Mouse (Mus musculus) E14TG2a.4 (cell line): Measurements from ENCODE around the gene Ppp1r36.

Source experiments
- H3K27me3 ChIP-seq: 2 replicates; pipeline ENCODE4 v1.6.1; 2014; ENCODE audit warnings: low read length, control low read depth; ENCODE audit not compliant: insufficient read depth
- H3K36me3 ChIP-seq: 2 replicates; pipeline ENCODE4 v1.6.1; 2014; ENCODE audit warnings: low read length, control low read depth; ENCODE audit not compliant: insufficient read depth
- H3K4me1 ChIP-seq: replicated peaks from 2 replicates; pipeline ENCODE4 v1.6.1; 2014; ENCODE audit warnings: low read depth, low read length, control low read depth
- H3K4me3 ChIP-seq: replicated peaks from 2 replicates; pipeline ENCODE4 v1.5.1; 2014; ENCODE audit warnings: mild to moderate bottlenecking, low read length
- H3K9me3 ChIP-seq: 2 replicates; pipeline ENCODE4 v1.6.1; 2014; ENCODE audit warnings: low read length, control low read depth
- CTCF ChIP-seq: conservative IDR thresholded peaks from 2 replicates; pipeline ENCODE4 v1.5.1; 2014; ENCODE audit warnings: low read length
- NANOG ChIP-seq: IDR thresholded peaks from 2 replicates; pipeline ENCODE4 v1.6.1; 2014; ENCODE audit warnings: borderline replicate concordance, low read length, mixed read lengths
- POU5F1 ChIP-seq: IDR thresholded peaks from 2 replicates; pipeline ENCODE4 v1.6.1; 2014; ENCODE audit warnings: low read length, borderline replicate concordance

The Ppp1r36 gene

GRCm38 (mm10) chr12:76380151-76380550 lies 37.2 kb upstream of the Ppp1r36 start:
- no peaks in the 10 kb centered on the region for H3K9me3 ChIP-seq
- H3K36me3 ChIP-seq, result peaks cover 6% of the 10 kb centered on the region
- H3K27me3 ChIP-seq, result no peaks in the 10 kb centered on the region
- TF ChIP-seq POU5F1 (no peak), CTCF (no peak), NANOG (no peak)
- no peak overlapping the region; the same call in 1 of the 2 replicates for H3K4me3 ChIP-seq
- peaks cover 91% of the 10 kb centered on the region for H3K4me1 ChIP-seq

- no peaks in the 10 kb centered on the region for H3K27me3 ChIP-seq
- no peak overlapping the region for H3K4me3 ChIP-seq
- H3K9me3 ChIP-seq, result no peaks in the 10 kb centered on the region
- peaks cover 50% of the 10 kb centered on the region for H3K4me1 ChIP-seq
- peaks cover 42% of the 10 kb centered on the region for H3K36me3 ChIP-seq
- TF ChIP-seq CTCF, result no peak
- no peak for TF ChIP-seq NANOG
- TF ChIP-seq POU5F1, result no peak
Observed at GRCm38 (mm10) chr12:76385342-76385741, 32.0 kb upstream of the Ppp1r36 start.

- Histone ChIP-seq H3K36me3 (peaks cover 39% of the 10 kb centered on the region), H3K27me3 (no peaks in the 10 kb centered on the region), H3K4me3 (no peak overlapping the region), H3K9me3 (no peaks in the 10 kb centered on the region), H3K4me1 (peaks cover 24% of the 10 kb centered on the region)
- TF ChIP-seq CTCF (no peak), NANOG (no peak), POU5F1 (no peak)
Observed at GRCm38 (mm10) chr12:76388794-76389193, 28.5 kb upstream of the Ppp1r36 start.

GRCm38 (mm10) chr12:76391595-76392271 lies 25.6 kb upstream of the Ppp1r36 start:
- Histone ChIP-seq H3K4me3 (no peak overlapping the region), H3K9me3 (no peaks in the 10 kb centered on the region), H3K36me3 (peaks cover 22% of the 10 kb centered on the region), H3K4me1 (peaks cover 6% of the 10 kb centered on the region), H3K27me3 (no peaks in the 10 kb centered on the region)
- TF ChIP-seq CTCF (no peak; the same call in 1 of the 2 replicates), POU5F1 (no peak), NANOG (no peak)

GRCm38 (mm10) chr12:76392979-76393378 lies 24.4 kb upstream of the Ppp1r36 start:
- Histone ChIP-seq H3K9me3 (no peaks in the 10 kb centered on the region), H3K4me1 (peaks cover 6% of the 10 kb centered on the region), H3K27me3 (no peaks in the 10 kb centered on the region), H3K4me3 (no peak overlapping the region), H3K36me3 (peaks cover 16% of the 10 kb centered on the region)
- no peak for TF ChIP-seq CTCF
- no peak for TF ChIP-seq NANOG
- no peak for TF ChIP-seq POU5F1

- Histone ChIP-seq H3K36me3 (no peaks in the 10 kb centered on the region), H3K9me3 (no peaks in the 10 kb centered on the region), H3K4me3 (no peak overlapping the region), H3K4me1 (no peaks in the 10 kb centered on the region), H3K27me3 (peaks cover 10% of the 10 kb centered on the region)
- TF ChIP-seq NANOG (no peak), POU5F1 (no peak), CTCF (no peak)
Observed at GRCm38 (mm10) chr12:76397281-76397680, 20.1 kb upstream of the Ppp1r36 start.

GRCm38 (mm10) chr12:76401674-76402073 lies 15.7 kb upstream of the Ppp1r36 start:
- peaks cover 33% of the 10 kb centered on the region for H3K4me1 ChIP-seq
- H3K36me3 ChIP-seq, result no peaks in the 10 kb centered on the region
- peaks cover 45% of the 10 kb centered on the region for H3K27me3 ChIP-seq
- TF ChIP-seq CTCF (peak; percentile 55), NANOG (no peak)
- H3K9me3 ChIP-seq, result no peaks in the 10 kb centered on the region
- H3K4me3 ChIP-seq, result no peak overlapping the region

- no peaks in the 10 kb centered on the region for H3K36me3 ChIP-seq
- no peak for TF ChIP-seq POU5F1
- TF ChIP-seq NANOG, result no peak
- TF ChIP-seq CTCF, result no peak
- peaks cover 55% of the 10 kb centered on the region for H3K27me3 ChIP-seq
- H3K9me3 ChIP-seq, result no peaks in the 10 kb centered on the region
- peak overlapping the region; percentile 95 for H3K4me3 ChIP-seq
- peaks cover 33% of the 10 kb centered on the region for H3K4me1 ChIP-seq
Observed at GRCm38 (mm10) chr12:76402991-76403885, 14.1 kb upstream of the Ppp1r36 start.
